Mouse (Mus musculus) megakaryocyte, embryonic 14.5 days (primary cell): ENCODE data around the gene Eno3. TPM values are rescaled to one million over a fixed set of nuclear protein-coding genes. Genes with fewer than 3 reads are reported as not detected.

Experiments
- H3K27me3 ChIP-seq: replicated peaks from 2 replicates; pipeline ENCODE3; 2012; ENCODE audit warnings: inconsistent platforms
- H3K36me3 ChIP-seq: replicated peaks from 2 replicates; pipeline ENCODE3; 2012; ENCODE audit warnings: low read length, inconsistent platforms, mixed read lengths
- H3K4me1 ChIP-seq: 2 replicates; pipeline ENCODE4 v1.6.1; 2012; ENCODE audit warnings: inconsistent platforms
- H3K4me3 ChIP-seq: replicated peaks from 2 replicates; pipeline ENCODE3; 2012; ENCODE audit warnings: moderate library complexity, mild to moderate bottlenecking, inconsistent platforms
- H3K9me3 ChIP-seq: 2 replicates; pipeline ENCODE4 v1.6.1; 2012; ENCODE audit warnings: inconsistent platforms
- FLI1 ChIP-seq: IDR thresholded peaks from 2 replicates; pipeline ENCODE4 v1.6.1; 2012; ENCODE audit warnings: low read length, inconsistent platforms, mixed read lengths
- GATA1 ChIP-seq: IDR thresholded peaks from 3 replicates; pipeline ENCODE4 v1.6.1; 2012; ENCODE audit warnings: mixed read lengths, low read length, inconsistent platforms, borderline replicate concordance
- polyA plus RNA-seq: library from polyadenylated mRNA; stranded (reverse); fragments of >175 nt; gene quantifications from 2 replicates; pipeline ENCODE4 v1.2.3, GENCODE M21; 2012; ENCODE audit warnings: low replicate concordance; ENCODE audit not compliant: insufficient read depth

Eno3 gene
- polyA plus RNA-seq, 1 experiment, result 8.4 TPM

- Histone ChIP-seq H3K27me3 (no peaks in the 10 kb centered on the region), H3K4me3 (peak overlapping the region; percentile 93), H3K36me3 (peaks cover 71% of the 10 kb centered on the region), H3K4me1 (peaks cover 87% of the 10 kb centered on the region), H3K9me3 (no peaks in the 10 kb centered on the region)
- no peak for TF ChIP-seq FLI1
- no peak for TF ChIP-seq GATA1
Observed at GRCm38 (mm10) chr11:70641241-70641640, 15.8 kb upstream of the Eno3 start.

GRCm38 (mm10) chr11:70643051-70643450 lies 14.0 kb upstream of the Eno3 start:
- Histone ChIP-seq H3K36me3 (peaks cover 75% of the 10 kb centered on the region), H3K27me3 (no peaks in the 10 kb centered on the region), H3K9me3 (no peaks in the 10 kb centered on the region), H3K4me1 (peaks cover 74% of the 10 kb centered on the region), H3K4me3 (peak overlapping the region; percentile 93)
- no peak for TF ChIP-seq GATA1
- no peak for TF ChIP-seq FLI1

- H3K4me1 ChIP-seq, result peaks cover 71% of the 10 kb centered on the region
- H3K27me3 ChIP-seq, result no peaks in the 10 kb centered on the region
- H3K36me3 ChIP-seq, result peaks cover 84% of the 10 kb centered on the region
- peak overlapping the region; percentile 93 for H3K4me3 ChIP-seq
- no peaks in the 10 kb centered on the region for H3K9me3 ChIP-seq
- no peak for TF ChIP-seq GATA1
- TF ChIP-seq FLI1, result no peak
Observed at GRCm38 (mm10) chr11:70644564-70645103, 12.4 kb upstream of the Eno3 start.

GRCm38 (mm10) chr11:70645461-70646258 lies 11.3 kb upstream of the Eno3 start:
- TF ChIP-seq FLI1 (no peak), GATA1 (no peak)
- Histone ChIP-seq H3K4me1 (peaks cover 71% of the 10 kb centered on the region), H3K27me3 (no peaks in the 10 kb centered on the region), H3K36me3 (peaks cover 84% of the 10 kb centered on the region), H3K4me3 (peak overlapping the region; percentile 93), H3K9me3 (no peaks in the 10 kb centered on the region)

GRCm38 (mm10) chr11:70646259-70646555 lies 10.8 kb upstream of the Eno3 start:
- Histone ChIP-seq H3K27me3 (no peaks in the 10 kb centered on the region), H3K4me3 (peak overlapping the region; percentile 93), H3K9me3 (no peaks in the 10 kb centered on the region), H3K36me3 (peaks cover 84% of the 10 kb centered on the region), H3K4me1 (peaks cover 71% of the 10 kb centered on the region)
- no peak for TF ChIP-seq FLI1
- no peak for TF ChIP-seq GATA1

- no peaks in the 10 kb centered on the region for H3K9me3 ChIP-seq
- peak within 1 kb of the TSS; percentile 93 for H3K4me3 ChIP-seq
- peaks cover 73% of the 10 kb centered on the region for H3K4me1 ChIP-seq
- peak; percentile 42; the same call in 1 of the 2 replicates for TF ChIP-seq FLI1
- TF ChIP-seq GATA1, result no peak
- no peaks in the 10 kb centered on the region for H3K27me3 ChIP-seq
- peaks cover 86% of the 10 kb centered on the region for H3K36me3 ChIP-seq
Observed at GRCm38 (mm10) chr11:70646691-70647650, 10.0 kb upstream of the Eno3 start, which contains the start of the genes Rnf167 and Slc25a11. Gene Rnf167 (plus strand): TSS chr11:70647235. Gene Slc25a11 (minus strand): TSS chr11:70647479.

- TF ChIP-seq GATA1 (no peak), FLI1 (0 out of 2 replicates have a peak, but pooled peaks have one; percentile 2)
- Histone ChIP-seq H3K36me3 (peaks cover 86% of the 10 kb centered on the region), H3K4me1 (peaks cover 78% of the 10 kb centered on the region), H3K27me3 (no peaks in the 10 kb centered on the region), H3K9me3 (no peaks in the 10 kb centered on the region), H3K4me3 (peak overlapping the region; percentile 93)
Observed at GRCm38 (mm10) chr11:70647716-70648420, 9.1 kb upstream of the Eno3 start.

GRCm38 (mm10) chr11:70648512-70648911 lies 8.5 kb upstream of the Eno3 start:
- Histone ChIP-seq H3K4me1 (peaks cover 73% of the 10 kb centered on the region), H3K36me3 (peaks cover 84% of the 10 kb centered on the region)
- TF ChIP-seq GATA1 (no peak), FLI1 (no peak)

GRCm38 (mm10) chr11:70649185-70649734 lies 7.7 kb upstream of the Eno3 start:
- Histone ChIP-seq H3K36me3 (peaks cover 79% of the 10 kb centered on the region), H3K27me3 (no peaks in the 10 kb centered on the region), H3K4me3 (peak overlapping the region; percentile 93), H3K4me1 (peaks cover 68% of the 10 kb centered on the region), H3K9me3 (no peaks in the 10 kb centered on the region)
- TF ChIP-seq FLI1 (no peak), GATA1 (no peak)

More at GRCm38 (mm10) chr11:70648512-70648911, 8.5 kb upstream of the Eno3 start:
- Histone ChIP-seq H3K9me3 (no peaks in the 10 kb centered on the region), H3K27me3 (no peaks in the 10 kb centered on the region), H3K4me3 (peak overlapping the region; percentile 93)
